Mouse (Mus musculus): ENCODE measurements around the gene Grid1. TPM values are rescaled to one million over a fixed set of nuclear protein-coding genes. Genes with fewer than 3 reads are reported as not detected.

Grid1 gene
- polyA plus RNA-seq, 1 experiment, result not detected

DNA sequence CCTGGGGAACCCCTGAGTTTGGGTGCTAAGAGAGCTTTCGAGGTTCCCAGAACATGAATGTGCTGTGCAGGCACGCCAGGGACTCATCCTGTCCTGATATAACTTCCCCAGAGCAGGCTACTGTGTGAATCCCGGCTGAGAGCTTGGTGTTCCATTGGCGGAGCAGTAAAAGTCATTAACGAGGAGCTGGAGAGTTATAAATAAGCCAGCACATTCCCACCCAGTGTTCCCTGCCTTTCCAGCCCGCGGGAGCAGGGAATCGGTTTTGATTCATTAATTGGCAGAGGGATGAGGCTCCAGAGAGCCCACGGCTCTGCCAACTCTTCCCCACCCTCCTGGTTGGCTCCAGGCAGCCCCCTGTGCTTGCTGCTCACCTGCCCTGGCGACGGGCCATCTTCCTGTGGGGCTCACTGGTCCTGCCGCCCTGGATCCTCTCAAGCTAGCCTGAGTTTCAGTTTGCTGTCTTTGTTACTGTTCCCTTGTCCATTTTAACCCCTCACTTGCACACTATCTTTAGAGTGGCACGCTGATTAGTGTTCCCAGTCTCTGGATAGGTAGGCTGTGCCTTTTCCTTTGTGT, 116.4 kb downstream of the Grid1 start:
- Histone ChIP-seq H3K4me3 (ENCODE audit: low read depth, low read length) (no peak overlapping the region), H3K36me3 (ENCODE audit: control insufficient read depth, insufficient read depth, low read length) (no peaks in the 10 kb centered on the region), H3K27ac (ENCODE audit: insufficient read depth, low read depth, low read length) (no peak overlapping the region), H3K4me1 (ENCODE audit: control insufficient read depth, insufficient read depth, insufficient read length, low read length) (no peaks in the 10 kb centered on the region), H3K27me3 (ENCODE audit: control insufficient read depth, insufficient read depth, low read length) (no peaks in the 10 kb centered on the region)
- TF ChIP-seq CTCF (IDR thresholded peaks at IDR 0.05; ENCODE audit: extremely low read depth, insufficient read length, insufficient replicate concordance, low read depth, low read length) (no peak), POLR2A (IDR thresholded peaks at IDR 0.05; ENCODE audit: low read depth, low read length) (no peak)
- 30% methylated on average over 13 of the region's 13 CpGs for WGBS

DNA sequence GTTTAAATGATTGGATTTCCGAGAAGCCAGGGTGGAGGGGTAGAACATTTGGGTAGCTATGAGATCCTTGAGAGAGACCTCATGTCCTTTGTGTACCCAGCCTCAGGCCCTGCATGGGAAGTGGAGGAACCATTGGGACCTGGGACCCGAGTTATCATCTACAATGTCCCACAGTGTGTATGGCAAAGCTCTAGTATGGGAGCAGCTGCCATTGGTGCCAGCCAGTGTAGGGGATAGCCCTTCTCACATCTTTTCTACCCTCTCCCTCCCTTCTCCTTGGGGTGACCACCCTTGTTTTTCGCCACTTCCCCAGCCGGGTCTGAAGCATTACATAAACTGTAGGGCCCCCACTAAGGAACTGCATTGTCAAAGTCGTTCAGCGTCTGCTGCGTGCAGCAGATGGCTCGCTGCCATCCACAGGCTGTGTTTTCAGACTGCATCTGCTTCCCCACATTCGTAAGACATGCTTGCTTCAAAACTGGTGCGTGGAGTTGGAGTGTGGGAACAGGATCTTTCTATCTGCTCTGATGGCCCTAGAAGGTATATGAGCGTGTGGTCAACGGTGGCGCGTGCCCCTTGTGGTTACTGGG, 124.6 kb downstream of the Grid1 start:
- WGBS, result 85% methylated on average over 14 of the region's 14 CpGs
- Histone ChIP-seq H3K27me3 (ENCODE audit: control insufficient read depth, insufficient read depth, low read length) (no peaks in the 10 kb centered on the region), H3K4me3 (ENCODE audit: low read depth, low read length) (no peak overlapping the region), H3K27ac (ENCODE audit: insufficient read depth, low read depth, low read length) (no peak overlapping the region), H3K36me3 (ENCODE audit: control insufficient read depth, insufficient read depth, low read length) (no peaks in the 10 kb centered on the region), H3K4me1 (ENCODE audit: control insufficient read depth, insufficient read depth, insufficient read length, low read length) (no peaks in the 10 kb centered on the region)
- TF ChIP-seq CTCF (IDR thresholded peaks at IDR 0.05; ENCODE audit: extremely low read depth, insufficient read length, insufficient replicate concordance, low read depth, low read length), result no peak
- no peak for TF ChIP-seq POLR2A (IDR thresholded peaks at IDR 0.05; ENCODE audit: low read depth, low read length)

DNA sequence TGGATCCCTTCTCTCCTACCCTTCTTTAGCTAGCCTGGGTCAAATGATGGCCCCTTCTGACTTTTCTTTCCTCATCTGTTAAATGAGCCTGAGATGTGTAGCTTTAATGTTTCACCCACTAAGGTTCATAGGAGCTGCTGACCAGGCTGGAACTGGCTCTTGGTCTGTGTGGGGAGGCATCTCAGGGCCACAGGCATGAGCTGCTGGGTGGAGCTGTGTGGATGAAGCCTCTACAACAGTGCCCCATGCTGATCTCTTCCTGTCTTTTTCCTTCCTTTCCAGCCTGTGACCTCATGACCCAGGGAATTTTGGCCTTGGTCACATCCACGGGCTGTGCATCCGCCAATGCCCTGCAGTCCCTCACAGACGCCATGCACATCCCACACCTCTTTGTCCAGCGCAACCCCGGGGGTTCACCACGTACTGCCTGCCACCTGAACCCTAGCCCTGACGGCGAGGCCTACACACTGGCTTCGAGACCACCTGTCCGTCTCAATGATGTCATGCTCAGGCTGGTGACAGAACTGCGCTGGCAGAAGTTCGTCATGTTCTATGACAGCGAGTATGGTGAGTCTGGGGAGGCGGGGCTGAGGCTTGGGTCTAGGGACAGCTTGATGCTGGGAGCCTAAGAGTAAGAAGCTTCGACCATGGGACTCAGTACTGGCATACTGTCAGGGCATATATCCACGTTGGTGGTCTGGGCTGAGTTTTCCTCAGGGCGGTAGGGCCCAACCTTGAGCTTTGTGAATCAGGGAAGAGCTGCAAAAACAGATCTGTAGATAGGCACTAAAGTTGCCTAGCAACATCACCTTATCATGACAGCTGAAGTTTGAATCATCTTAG, 125.8 kb downstream of the Grid1 start:
- 85% methylated on average over 17 of the region's 17 CpGs for WGBS
- no peak for TF ChIP-seq POLR2A (IDR thresholded peaks at IDR 0.05; ENCODE audit: low read depth, low read length)
- no peaks in the 10 kb centered on the region for H3K4me1 ChIP-seq (ENCODE audit: control insufficient read depth, insufficient read depth, insufficient read length, low read length)
- H3K27me3 ChIP-seq (ENCODE audit: control insufficient read depth, insufficient read depth, low read length), result no peaks in the 10 kb centered on the region
- H3K27ac ChIP-seq (ENCODE audit: insufficient read depth, low read depth, low read length), result no peak overlapping the region
- H3K36me3 ChIP-seq (ENCODE audit: control insufficient read depth, insufficient read depth, low read length), result no peaks in the 10 kb centered on the region
- no peak overlapping the region for H3K4me3 ChIP-seq (ENCODE audit: low read depth, low read length)

DNA sequence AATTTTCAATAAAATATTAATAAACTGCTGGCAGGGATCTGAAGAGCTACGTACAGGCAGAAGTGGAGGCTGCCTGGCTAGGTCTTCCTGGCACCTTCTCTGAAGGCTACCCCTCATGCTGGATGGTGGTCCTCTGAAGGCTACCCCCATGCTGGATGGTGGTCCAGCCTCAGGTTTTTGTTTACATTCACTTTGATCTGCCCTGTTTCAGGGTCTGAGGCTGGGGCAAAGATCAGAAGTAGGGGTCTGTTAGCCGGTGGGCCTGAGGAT, 126.3 kb downstream of the Grid1 start:
- Histone ChIP-seq H3K4me3 (ENCODE audit: low read depth, low read length) (no peak overlapping the region), H3K36me3 (ENCODE audit: control insufficient read depth, insufficient read depth, low read length) (no peaks in the 10 kb centered on the region), H3K27me3 (ENCODE audit: control insufficient read depth, insufficient read depth, low read length) (no peaks in the 10 kb centered on the region), H3K4me1 (ENCODE audit: control insufficient read depth, insufficient read depth, insufficient read length, low read length) (no peaks in the 10 kb centered on the region), H3K27ac (ENCODE audit: insufficient read depth, low read depth, low read length) (no peak overlapping the region)
- TF ChIP-seq POLR2A (IDR thresholded peaks at IDR 0.05; ENCODE audit: low read depth, low read length), result no peak
- no peak for TF ChIP-seq CTCF (IDR thresholded peaks at IDR 0.05; ENCODE audit: extremely low read depth, insufficient read length, insufficient replicate concordance, low read depth, low read length)
- 76% methylated on average over 2 of the region's 2 CpGs for WGBS

DNA sequence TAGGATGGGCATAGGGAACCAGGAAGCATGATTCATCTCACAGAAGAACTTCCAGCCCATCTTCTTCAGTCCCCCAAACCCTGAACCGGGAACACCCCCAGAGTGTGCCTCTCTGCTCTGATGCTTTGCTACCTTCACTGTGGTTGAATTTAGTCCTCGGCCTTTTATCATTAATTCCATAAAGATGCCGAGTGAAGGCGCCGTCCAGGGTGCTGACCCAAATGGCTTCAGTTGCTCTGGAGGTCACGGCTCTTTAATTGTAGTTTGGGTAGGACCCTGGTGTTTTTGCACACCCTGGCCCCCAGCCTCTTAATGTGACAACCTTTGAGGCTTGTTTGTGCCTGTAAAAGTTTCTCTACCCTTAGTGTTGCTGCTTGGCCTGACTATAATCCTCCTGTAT, 128.3 kb downstream of the Grid1 start:
- Histone ChIP-seq H3K27ac (ENCODE audit: insufficient read depth, low read depth, low read length) (no peak overlapping the region), H3K4me1 (ENCODE audit: control insufficient read depth, insufficient read depth, insufficient read length, low read length) (no peaks in the 10 kb centered on the region), H3K36me3 (ENCODE audit: control insufficient read depth, insufficient read depth, low read length) (no peaks in the 10 kb centered on the region), H3K4me3 (ENCODE audit: low read depth, low read length) (no peak overlapping the region), H3K27me3 (ENCODE audit: control insufficient read depth, insufficient read depth, low read length) (no peaks in the 10 kb centered on the region)
- WGBS, result 70% methylated on average over 6 of the region's 6 CpGs
- no peak for TF ChIP-seq POLR2A (IDR thresholded peaks at IDR 0.05; ENCODE audit: low read depth, low read length)
- TF ChIP-seq CTCF (IDR thresholded peaks at IDR 0.05; ENCODE audit: extremely low read depth, insufficient read length, insufficient replicate concordance, low read depth, low read length), result no peak

DNA sequence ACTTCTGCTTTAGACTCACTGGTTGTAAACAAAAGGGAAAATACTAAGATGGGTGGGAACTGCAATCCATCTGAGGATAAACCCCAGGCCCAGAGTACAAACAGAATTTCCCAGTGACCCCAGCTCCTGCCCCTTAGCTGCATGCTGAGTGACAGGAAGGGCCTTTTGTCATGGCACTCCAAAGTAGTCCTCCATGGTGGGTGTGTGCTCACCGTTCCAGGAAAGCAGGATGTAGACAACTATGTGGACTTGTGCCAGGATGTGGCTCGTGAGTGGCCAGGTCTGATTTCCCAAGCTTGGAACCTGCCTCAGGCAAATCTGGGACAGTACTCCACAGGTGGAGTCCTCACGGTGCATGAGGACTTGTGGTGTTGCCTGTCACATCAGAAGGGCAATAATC, 132.4 kb downstream of the Grid1 start:
- no peak overlapping the region for H3K27ac ChIP-seq (ENCODE audit: insufficient read depth, low read depth, low read length)
- 60% methylated on average over 3 of the region's 3 CpGs for WGBS
- no peaks in the 10 kb centered on the region for H3K27me3 ChIP-seq (ENCODE audit: control insufficient read depth, insufficient read depth, low read length)
- no peak overlapping the region for H3K4me3 ChIP-seq (ENCODE audit: low read depth, low read length)
- no peaks in the 10 kb centered on the region for H3K4me1 ChIP-seq (ENCODE audit: control insufficient read depth, insufficient read depth, insufficient read length, low read length)
- TF ChIP-seq POLR2A (IDR thresholded peaks at IDR 0.05; ENCODE audit: low read depth, low read length) (no peak), CTCF (IDR thresholded peaks at IDR 0.05; ENCODE audit: extremely low read depth, insufficient read length, insufficient replicate concordance, low read depth, low read length) (no peak)
- no peaks in the 10 kb centered on the region for H3K36me3 ChIP-seq (ENCODE audit: control insufficient read depth, insufficient read depth, low read length)

DNA sequence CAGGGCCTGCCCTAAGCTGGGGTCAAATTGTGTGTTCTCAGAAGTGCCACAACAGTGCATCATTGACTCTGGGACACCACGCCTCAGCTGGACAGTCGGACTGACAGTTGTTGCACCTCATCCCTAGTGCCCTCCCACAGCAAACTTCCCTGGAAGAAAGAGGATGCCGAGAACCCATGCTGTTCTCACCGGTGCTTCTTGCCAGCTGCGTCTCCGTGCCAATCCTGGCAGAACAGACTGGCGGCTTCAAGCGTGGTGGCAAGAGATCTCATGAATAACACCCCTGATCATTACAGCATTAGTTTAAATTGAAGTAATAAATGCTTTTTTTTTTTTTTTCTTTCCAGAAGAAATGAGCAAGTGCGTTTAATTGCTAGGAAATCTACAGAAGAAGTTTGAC, 133.7 kb downstream of the Grid1 start:
- 89% methylated on average over 9 of the region's 9 CpGs for WGBS

More for the DNA sequence above, 133.7 kb downstream of the Grid1 start:
- Histone ChIP-seq H3K36me3 (ENCODE audit: control insufficient read depth, insufficient read depth, low read length) (no peaks in the 10 kb centered on the region), H3K4me1 (ENCODE audit: control insufficient read depth, insufficient read depth, insufficient read length, low read length) (no peaks in the 10 kb centered on the region), H3K4me3 (ENCODE audit: low read depth, low read length) (no peak overlapping the region), H3K27ac (ENCODE audit: insufficient read depth, low read depth, low read length) (no peak overlapping the region), H3K27me3 (ENCODE audit: control insufficient read depth, insufficient read depth, low read length) (no peaks in the 10 kb centered on the region)
- TF ChIP-seq POLR2A (IDR thresholded peaks at IDR 0.05; ENCODE audit: low read depth, low read length) (no peak), CTCF (IDR thresholded peaks at IDR 0.05; ENCODE audit: extremely low read depth, insufficient read length, insufficient replicate concordance, low read depth, low read length) (no peak)
